Mouse (Mus musculus) Muller cell, postnatal 12 days (primary cell): ENCODE measurements around the gene Kcna7.
"Not testable (repeated sequence)": the region's sequence is repeated elsewhere in the genome, so short reads cannot be mapped to it uniquely, and the experiment has no call there.

Experiments
- DNase-seq: peaks from one replicate; pipeline ENCODE4 v3.0.0-alpha.2; 2015; ENCODE audit errors: inconsistent ontology term

Gene Kcna7

GRCm38 (mm10) chr7:45405091-45406075 is at the start of gene Kcna7:
Gene Kcna7 (plus strand): TSS chr7:45405653.
- DNase-seq = peak; percentile 48

- DNase-seq = no peak
These were observed 49.4 kb upstream of the Kcna7 start for GRCm38 (mm10) chr7:45356087-45356486.

GRCm38 (mm10) chr7:45359081-45359480 is 46.4 kb upstream of the Kcna7 start:
- not testable (repeated sequence) for DNase-seq

GRCm38 (mm10) chr7:45360404-45361125 is 44.9 kb upstream of the Kcna7 start:
- DNase-seq = no peak

- DNase-seq = peak; percentile 92
These were observed 44.1 kb upstream of the Kcna7 start for GRCm38 (mm10) chr7:45361243-45361804.

- DNase-seq = peak; percentile 24
These were observed 42.7 kb upstream of the Kcna7 start for GRCm38 (mm10) chr7:45362801-45363200.

GRCm38 (mm10) chr7:45363983-45364382 is 41.5 kb upstream of the Kcna7 start:
- DNase-seq = no peak

- DNase-seq = peak; percentile 75
These were observed 39.5 kb upstream of the Kcna7 start for GRCm38 (mm10) chr7:45365742-45366651.

GRCm38 (mm10) chr7:45366652-45367019 is 38.8 kb upstream of the Kcna7 start, which contains the start of gene Ppfia3:
Gene Ppfia3 (minus strand): TSS chr7:45367019.
- DNase-seq = no peak

GRCm38 (mm10) chr7:45367020-45367880 is 38.2 kb upstream of the Kcna7 start:
- peak; percentile 99 for DNase-seq

- no peak for DNase-seq
These were observed 37.3 kb upstream of the Kcna7 start for GRCm38 (mm10) chr7:45368178-45368577.

GRCm38 (mm10) chr7:45369022-45369745 is 36.3 kb upstream of the Kcna7 start:
- no peak for DNase-seq

GRCm38 (mm10) chr7:45369836-45370474 is 35.5 kb upstream of the Kcna7 start:
- no peak for DNase-seq

- peak; percentile 94 for DNase-seq
These were observed 34.8 kb upstream of the Kcna7 start, which contains the start of gene Lin7b for GRCm38 (mm10) chr7:45370475-45371311. Gene Lin7b (minus strand): TSS chr7:45370583.

- no peak for DNase-seq
These were observed 33.1 kb upstream of the Kcna7 start for GRCm38 (mm10) chr7:45372371-45372770.

GRCm38 (mm10) chr7:45374620-45375019 is 30.8 kb upstream of the Kcna7 start:
- DNase-seq = no peak

- no peak for DNase-seq
These were observed 29.4 kb upstream of the Kcna7 start for GRCm38 (mm10) chr7:45376057-45376456.

- no peak for DNase-seq
These were observed 19.4 kb upstream of the Kcna7 start for GRCm38 (mm10) chr7:45386077-45386476.
